Mouse (Mus musculus): Measurements from ENCODE around the gene Serf1. TPM values are rescaled to one million over a fixed set of nuclear protein-coding genes. Genes with fewer than 3 reads are reported as not detected.

The Serf1 gene
- total RNA-seq (2014; rRNA removed; ENCODE audit: low replicate concordance) (7.4 and 30.1 TPM in 2 replicates), polyA plus RNA-seq (2015; fragmentation: Nextera tagmentation; extraction: Ambion mirVana) (83.4 and 89.6 TPM in 2 replicates)

DNA sequence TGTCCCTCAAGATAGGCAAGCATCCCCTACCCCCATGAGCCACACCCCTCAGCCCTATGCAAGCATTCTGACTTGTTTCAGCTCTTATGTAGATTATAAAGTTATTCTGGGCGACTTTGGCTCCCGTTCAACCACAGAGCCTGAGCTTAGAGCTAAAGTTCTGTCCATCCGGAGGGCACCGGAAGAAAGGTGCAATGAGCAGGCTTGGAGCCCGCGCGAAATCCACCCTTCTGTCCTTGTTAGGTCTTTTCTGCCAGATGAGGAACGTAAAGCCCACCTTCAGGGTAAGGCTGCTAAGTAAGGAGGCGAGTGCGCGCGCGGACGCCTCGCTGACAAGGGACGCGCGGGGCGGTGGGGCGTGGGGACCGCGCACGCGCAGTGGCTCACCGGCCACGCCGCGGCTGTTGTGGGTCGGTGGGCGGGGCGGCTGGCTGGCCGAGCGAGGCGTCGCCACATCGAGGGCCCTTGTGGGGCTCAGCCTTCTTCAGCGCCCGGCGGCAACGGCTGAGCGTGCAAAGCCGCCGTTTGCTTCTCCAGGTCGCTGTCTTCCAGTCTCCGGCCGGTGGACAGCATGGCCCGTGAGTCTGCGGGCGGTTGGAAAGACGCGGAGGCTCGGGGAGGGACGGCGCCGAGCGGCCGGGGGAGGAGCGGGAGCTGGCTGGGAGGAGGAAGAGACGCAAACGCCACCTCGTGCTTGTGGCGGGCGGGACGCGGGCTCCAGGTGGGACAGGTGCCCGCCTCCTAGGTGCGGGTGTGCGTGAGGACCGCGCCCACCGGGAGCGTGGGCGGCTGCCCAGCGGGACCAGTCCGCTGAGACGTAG is at the start of gene Serf1:
Gene Serf1, plus strand, starts transcription at position 361 of the 821 bp plus-strand sequence.
- peak within 1 kb of the TSS; percentile 89 for H3K4me3 ChIP-seq (ENCODE audit: low read depth, low read length)
- under 1% methylated on average over 66 of the region's 76 CpGs for WGBS
- ATAC-seq (ENCODE audit: insufficient read depth, low read depth) (peak; percentile 66), DNase-seq (ENCODE audit: low spot score) (peak; percentile 42)
- peak within 1 kb of the TSS; percentile 99 for H3K4me2 ChIP-seq (ENCODE audit: low read depth, low read length)
- H3K36me3 ChIP-seq (replicated peaks; ENCODE audit: control insufficient read depth, insufficient read depth, low read length) = no peaks in the 10 kb centered on the region
- H3K27ac ChIP-seq (ENCODE audit: low read depth) = 0 out of 2 replicates have a peak within 1 kb of the TSS, but pooled peaks have one; percentile 3
- peak within 1 kb of the TSS; percentile 67 for H3K9ac ChIP-seq (replicated peaks; ENCODE audit: low read depth, low read length)
- TF ChIP-seq CTCF (IDR thresholded peaks at IDR 0.05; ENCODE audit: low read depth) = no peak
- no peak for TF ChIP-seq EP300 (IDR thresholded peaks at IDR 0.05; ENCODE audit: low read depth)
- peaks cover 10% of the 10 kb centered on the region for H3K4me1 ChIP-seq (ENCODE audit: control insufficient read depth, insufficient read depth)
- no peaks in the 10 kb centered on the region for H3K9me3 ChIP-seq (replicated peaks; ENCODE audit: control insufficient read depth, low read length)
- H3K27me3 ChIP-seq (ENCODE audit: control insufficient read depth, insufficient read depth, low read length) = no peaks in the 10 kb centered on the region

GRCm38 (mm10) chr13:100063936-100064335 is 43.9 kb upstream of the Serf1 start:
- Histone ChIP-seq H3K4me3 (ENCODE audit: low read depth, low read length) (no peak overlapping the region), H3K9me3 (replicated peaks; ENCODE audit: control insufficient read depth, low read length) (no peaks in the 10 kb centered on the region), H3K9ac (replicated peaks; ENCODE audit: low read depth, low read length) (no peak overlapping the region), H3K36me3 (replicated peaks; ENCODE audit: control insufficient read depth, insufficient read depth, low read length) (peaks cover 79% of the 10 kb centered on the region), H3K4me1 (ENCODE audit: control insufficient read depth, insufficient read depth) (no peaks in the 10 kb centered on the region), H3K27ac (ENCODE audit: low read depth) (no peak overlapping the region), H3K27me3 (ENCODE audit: control insufficient read depth, insufficient read depth, low read length) (no peaks in the 10 kb centered on the region), H3K4me2 (ENCODE audit: low read depth, low read length) (no peak overlapping the region)
- ATAC-seq (ENCODE audit: insufficient read depth, low read depth) (no peak), DNase-seq (ENCODE audit: low spot score) (peak; percentile 24)
- TF ChIP-seq CTCF (IDR thresholded peaks at IDR 0.05; ENCODE audit: low read depth) (peak; percentile 3; the same call in 1 of the 2 replicates), EP300 (IDR thresholded peaks at IDR 0.05; ENCODE audit: low read depth) (no peak)
- WGBS = 58% methylated on average over 3 of the region's 3 CpGs

DNA sequence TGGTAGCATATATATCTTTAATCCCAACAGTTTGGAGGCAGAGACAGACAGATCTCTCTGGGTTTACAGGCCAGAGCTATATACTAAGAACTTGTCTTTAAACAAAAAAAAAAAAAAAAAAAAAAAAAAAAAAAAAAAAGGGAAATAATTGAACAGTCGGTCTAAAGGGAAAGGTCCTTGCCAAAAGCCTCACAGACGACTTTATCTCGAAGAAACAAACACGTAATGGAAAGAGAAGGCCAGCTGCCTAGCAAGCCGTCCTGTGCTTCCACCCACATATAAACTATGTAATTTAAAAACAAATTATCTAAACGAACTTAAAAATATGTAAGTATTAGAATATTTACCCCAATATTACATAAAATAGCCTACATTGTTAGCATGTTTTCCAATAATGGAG is 40.0 kb upstream of the Serf1 start:
- Histone ChIP-seq H3K9ac (replicated peaks; ENCODE audit: low read depth, low read length) (no peak overlapping the region), H3K27ac (ENCODE audit: low read depth) (no peak overlapping the region), H3K9me3 (replicated peaks; ENCODE audit: control insufficient read depth, low read length) (no peaks in the 10 kb centered on the region), H3K4me1 (ENCODE audit: control insufficient read depth, insufficient read depth) (no peaks in the 10 kb centered on the region), H3K36me3 (replicated peaks; ENCODE audit: control insufficient read depth, insufficient read depth, low read length) (peaks cover 77% of the 10 kb centered on the region), H3K27me3 (ENCODE audit: control insufficient read depth, insufficient read depth, low read length) (no peaks in the 10 kb centered on the region), H3K4me3 (ENCODE audit: low read depth, low read length) (no peak overlapping the region), H3K4me2 (ENCODE audit: low read depth, low read length) (no peak overlapping the region)
- ATAC-seq (ENCODE audit: insufficient read depth, low read depth) (no peak), DNase-seq (ENCODE audit: low spot score) (no peak)
- 73% methylated on average over 6 of the region's 6 CpGs for WGBS
- TF ChIP-seq CTCF (IDR thresholded peaks at IDR 0.05; ENCODE audit: low read depth) = no peak
- TF ChIP-seq EP300 (IDR thresholded peaks at IDR 0.05; ENCODE audit: low read depth) = no peak

GRCm38 (mm10) chr13:100071473-100071872 is 36.3 kb upstream of the Serf1 start:
- Histone ChIP-seq H3K27ac (ENCODE audit: low read depth) (no peak overlapping the region), H3K4me2 (ENCODE audit: low read depth, low read length) (no peak overlapping the region), H3K4me1 (ENCODE audit: control insufficient read depth, insufficient read depth) (no peaks in the 10 kb centered on the region), H3K4me3 (ENCODE audit: low read depth, low read length) (no peak overlapping the region), H3K36me3 (replicated peaks; ENCODE audit: control insufficient read depth, insufficient read depth, low read length) (peaks cover 83% of the 10 kb centered on the region), H3K9ac (replicated peaks; ENCODE audit: low read depth, low read length) (no peak overlapping the region), H3K27me3 (ENCODE audit: control insufficient read depth, insufficient read depth, low read length) (no peaks in the 10 kb centered on the region), H3K9me3 (replicated peaks; ENCODE audit: control insufficient read depth, low read length) (no peaks in the 10 kb centered on the region)
- 91% methylated on average over 8 of the region's 8 CpGs for WGBS
- ATAC-seq (ENCODE audit: insufficient read depth, low read depth) (no peak), DNase-seq (ENCODE audit: low spot score) (no peak)
- no peak for TF ChIP-seq EP300 (IDR thresholded peaks at IDR 0.05; ENCODE audit: low read depth)

DNA sequence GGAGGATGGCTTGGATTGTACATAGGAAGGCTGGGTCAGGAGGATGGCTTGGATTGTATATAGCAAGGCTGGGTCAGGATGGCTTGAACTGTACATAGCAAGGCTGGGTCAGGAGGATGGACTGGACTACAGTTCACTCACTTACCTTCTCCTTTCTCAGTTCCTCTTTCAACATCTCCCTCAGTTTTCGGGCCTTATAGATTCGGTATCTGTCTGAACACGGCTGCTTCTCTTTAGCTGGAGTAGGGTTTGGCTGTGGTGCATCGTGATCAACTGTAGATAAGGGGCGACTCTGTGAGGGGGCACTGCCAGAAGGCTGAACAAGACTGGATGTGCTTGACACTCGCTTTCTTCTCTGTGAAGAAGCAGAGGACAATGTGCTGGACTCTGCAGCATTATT is 9.0 kb upstream of the Serf1 start:
- peaks cover 8% of the 10 kb centered on the region; the same call in 1 of the 2 replicates for H3K4me1 ChIP-seq (ENCODE audit: control insufficient read depth, insufficient read depth)
- 81% methylated on average over 6 of the region's 6 CpGs for WGBS
- TF ChIP-seq EP300 (IDR thresholded peaks at IDR 0.05; ENCODE audit: low read depth) (no peak), CTCF (IDR thresholded peaks at IDR 0.05; ENCODE audit: low read depth) (no peak)
- H3K4me2 ChIP-seq (ENCODE audit: low read depth, low read length) = no peak overlapping the region
- H3K36me3 ChIP-seq (replicated peaks; ENCODE audit: control insufficient read depth, insufficient read depth, low read length) = peaks cover 47% of the 10 kb centered on the region
- H3K27ac ChIP-seq (ENCODE audit: low read depth) = no peak overlapping the region
- H3K9ac ChIP-seq (replicated peaks; ENCODE audit: low read depth, low read length) = no peak overlapping the region
- H3K4me3 ChIP-seq (ENCODE audit: low read depth, low read length) = no peak overlapping the region
- ATAC-seq (ENCODE audit: insufficient read depth, low read depth) = no peak
- H3K27me3 ChIP-seq (ENCODE audit: control insufficient read depth, insufficient read depth, low read length) = no peaks in the 10 kb centered on the region
- no peak for DNase-seq (ENCODE audit: low spot score)
- no peaks in the 10 kb centered on the region for H3K9me3 ChIP-seq (replicated peaks; ENCODE audit: control insufficient read depth, low read length)

Data from heart, postnatal 0 days (tissue).